Mouse (Mus musculus): ENCODE results near the gene Stat5a.

- TF ChIP-seq EP300 (IDR thresholded peaks at IDR 0.05; ENCODE audit: low read depth) (no peak), CTCF (IDR thresholded peaks at IDR 0.05; ENCODE audit: low read depth) (no peak)
These were observed 34.7 kb upstream of the Stat5a start for GRCm38 (mm10) chr11:100824496-100824895.
